Mouse (Mus musculus) midbrain, postnatal 0 days (tissue): ENCODE results near the gene Zfp131. TPM values are rescaled to one million over a fixed set of nuclear protein-coding genes. Genes with fewer than 3 reads are reported as not detected.

Experiments
- ATAC-seq: fragments of 200-750 bp; cut with Nextera tagmentation; 2 replicates; pipeline ENCODE4 v1.8.0; 2017; ENCODE audit warnings: moderate number of reproducible peaks, mild to moderate bottlenecking, moderate TSS enrichment, moderate library complexity; ENCODE audit not compliant: low FRiP score
- DNase-seq: peaks from one replicate; pipeline ENCODE4 v3.0.0-alpha.2; 2015; ENCODE audit warnings: low spot score
- H3K27ac ChIP-seq: fragments of 300-500 bp; sonication (generic); 2 replicates; pipeline ENCODE4 v1.5.1; 2014; ENCODE audit warnings: low read depth, mild to moderate bottlenecking, low read length, mixed read lengths
- H3K27me3 ChIP-seq: fragments of 300-500 bp; sonication (generic); 2 replicates; pipeline ENCODE4 v1.6.1; 2014; ENCODE audit warnings: low read length, control low read depth, mixed read lengths; ENCODE audit not compliant: insufficient read depth
- H3K36me3 ChIP-seq: fragments of 300-500 bp; sonication (generic); 2 replicates; pipeline ENCODE4 v1.6.1; 2014; ENCODE audit warnings: low read length, control low read depth, mixed read lengths; ENCODE audit not compliant: insufficient read depth
- H3K4me1 ChIP-seq: fragments of 300-500 bp; sonication (generic); 2 replicates; pipeline ENCODE4 v1.6.1; 2014; ENCODE audit warnings: mild to moderate bottlenecking, control low read depth, antibody characterized with exemption, low read length, mixed read lengths; ENCODE audit not compliant: insufficient read depth
- H3K4me2 ChIP-seq: fragments of 300-500 bp; sonication (generic); 2 replicates; pipeline ENCODE4 v1.6.1; 2014; ENCODE audit warnings: low read depth, mild to moderate bottlenecking, low read length, mixed read lengths; ENCODE audit not compliant: poor library complexity, severe bottlenecking
- H3K4me3 ChIP-seq: fragments of 300-500 bp; sonication (generic); 2 replicates; pipeline ENCODE4 v1.5.1; 2014; ENCODE audit warnings: low read depth, mild to moderate bottlenecking, low read length, moderate library complexity
- H3K9ac ChIP-seq: fragments of 300-500 bp; sonication (generic); replicated peaks from 2 replicates; pipeline ENCODE4 v1.6.1; 2014; ENCODE audit warnings: mild to moderate bottlenecking, low read length, moderate library complexity, mixed read lengths; ENCODE audit not compliant: poor library complexity, severe bottlenecking
- H3K9me3 ChIP-seq: fragments of 300-500 bp; sonication (generic); 2 replicates; pipeline ENCODE4 v1.6.1; 2016; ENCODE audit warnings: low read length, control low read depth
- CTCF ChIP-seq: IDR thresholded peaks from 2 replicates; pipeline ENCODE4 v1.5.1; 2016; ENCODE audit warnings: antibody characterized with exemption, mild to moderate bottlenecking
- WGBS: fragments of 180-500 bp; shearing (Covaris S2); extraction: QIAGEN DNeasy Blood & Tissue Kit; methylation state at CpG from one replicate; pipeline ENCODE4 v1.1.7; 2014; 5-methylcytosine and 5-hydroxymethylcytosine counted together
- polyA plus RNA-seq: library from polyadenylated mRNA; unstranded; fragments of >200 nt; fragmentation: Nextera tagmentation; extraction: Ambion mirVana; gene quantifications from 2 replicates; pipeline ENCODE4 v1.2.1, GENCODE M21; 2015
- total RNA-seq: library from RNA; depleted of rRNA; stranded (reverse); fragments of >200 nt; gene quantifications from 2 replicates; pipeline ENCODE4 v1.2.3, GENCODE M21; 2014; rRNA removed

The Zfp131 gene
- total and polyA plus RNA-seq, 2 experiments from 2014 or later: 25.9 to 26.4 TPM

- TF ChIP-seq CTCF: no peak
- no peaks in the 10 kb centered on the region for H3K36me3 ChIP-seq
- no peak overlapping the region for H3K27ac ChIP-seq
- H3K4me3 ChIP-seq: no peak overlapping the region
- no peaks in the 10 kb centered on the region for H3K4me1 ChIP-seq
- no peak for ATAC-seq
- H3K9me3 ChIP-seq: no peaks in the 10 kb centered on the region
- peak; percentile 10 for DNase-seq
- 57% methylated on average over 26 of the region's 26 CpGs for WGBS
- H3K27me3 ChIP-seq: no peaks in the 10 kb centered on the region
- no peak overlapping the region for H3K4me2 ChIP-seq
- H3K9ac ChIP-seq: no peak overlapping the region
These were observed 62.9 kb downstream of the Zfp131 start for GRCm38 (mm10) chr13:119727608-119728387.

GRCm38 (mm10) chr13:119724541-119724940 is 66.1 kb downstream of the Zfp131 start:
- no peaks in the 10 kb centered on the region for H3K27me3 ChIP-seq
- peak; percentile 37 for TF ChIP-seq CTCF
- H3K9ac ChIP-seq: no peak overlapping the region
- no peaks in the 10 kb centered on the region for H3K4me1 ChIP-seq
- DNase-seq (peak; percentile 15), ATAC-seq (no peak)
- H3K4me3 ChIP-seq: no peak overlapping the region
- 89% methylated on average over 7 of the region's 7 CpGs for WGBS
- H3K9me3 ChIP-seq: no peaks in the 10 kb centered on the region
- no peak overlapping the region for H3K4me2 ChIP-seq
- H3K27ac ChIP-seq: no peak overlapping the region
- H3K36me3 ChIP-seq: no peaks in the 10 kb centered on the region

- no peak overlapping the region for H3K27ac ChIP-seq
- WGBS: 86% methylated on average over 5 of the region's 5 CpGs
These were observed 67.3 kb downstream of the Zfp131 start for GRCm38 (mm10) chr13:119723368-119723767.

GRCm38 (mm10) chr13:119722447-119722846 is 68.2 kb downstream of the Zfp131 start:
- no peaks in the 10 kb centered on the region for H3K36me3 ChIP-seq
- no peaks in the 10 kb centered on the region for H3K4me1 ChIP-seq
- H3K27ac ChIP-seq: no peak overlapping the region
- no peak overlapping the region for H3K4me2 ChIP-seq
- no peak overlapping the region for H3K4me3 ChIP-seq
- no peaks in the 10 kb centered on the region for H3K27me3 ChIP-seq
- no peak for ATAC-seq
- no peak overlapping the region for H3K9ac ChIP-seq
- no peaks in the 10 kb centered on the region for H3K9me3 ChIP-seq
- no peak for TF ChIP-seq CTCF
- DNase-seq: no peak
- 93% methylated on average over 3 of the region's 3 CpGs for WGBS

More at GRCm38 (mm10) chr13:119723368-119723767, 67.3 kb downstream of the Zfp131 start:
- no peaks in the 10 kb centered on the region for H3K4me1 ChIP-seq
- H3K4me3 ChIP-seq: no peak overlapping the region
- no peak for TF ChIP-seq CTCF
- no peaks in the 10 kb centered on the region for H3K27me3 ChIP-seq
- no peaks in the 10 kb centered on the region for H3K36me3 ChIP-seq
- DNase-seq: no peak
- no peak overlapping the region for H3K9ac ChIP-seq
- no peak for ATAC-seq
- H3K9me3 ChIP-seq: no peaks in the 10 kb centered on the region
- no peak overlapping the region for H3K4me2 ChIP-seq

GRCm38 (mm10) chr13:119716105-119716504 is 74.6 kb downstream of the Zfp131 start:
- 82% methylated on average over 2 of the region's 2 CpGs for WGBS
- no peak overlapping the region for H3K4me2 ChIP-seq
- H3K27ac ChIP-seq: no peak overlapping the region
- no peak for ATAC-seq
- H3K9me3 ChIP-seq: no peaks in the 10 kb centered on the region
- H3K36me3 ChIP-seq: peaks cover 14% of the 10 kb centered on the region
- no peaks in the 10 kb centered on the region for H3K4me1 ChIP-seq
- no peaks in the 10 kb centered on the region for H3K27me3 ChIP-seq
- TF ChIP-seq CTCF: no peak
- no peak overlapping the region for H3K4me3 ChIP-seq
- DNase-seq: no peak
- no peak overlapping the region for H3K9ac ChIP-seq

Other genes with a start within 250 kb of the Zfp131 start
- 2.9 and 3.4 TPM in 2 replicates for gene Ccl28, start 167.1 kb downstream of the Zfp131 start, total RNA-seq
- 0.34 and 0.41 TPM in 2 replicates for gene Ccl28, start 167.1 kb downstream of the Zfp131 start, polyA plus RNA-seq
- 291 and 374 TPM in 2 replicates for gene Hmgcs1, start 100.5 kb downstream of the Zfp131 start, total RNA-seq
- 416 and 428 TPM in 2 replicates for gene Hmgcs1, start 100.5 kb downstream of the Zfp131 start, polyA plus RNA-seq
- 9.5 and 10.3 TPM in 2 replicates for gene Nim1k, start 35.0 kb downstream of the Zfp131 start, total RNA-seq
- gene Nim1k, start 35.0 kb downstream of the Zfp131 start, polyA plus RNA-seq: 8.6 and 8.7 TPM in 2 replicates
- not detected in 2 replicates for gene AF067063, start 39.3 kb upstream of the Zfp131 start, total RNA-seq
- not detected in 2 replicates for gene AF067063, start 39.3 kb upstream of the Zfp131 start, polyA plus RNA-seq
- not detected in 2 replicates for gene D13Ertd608e, start 45.1 kb upstream of the Zfp131 start, total RNA-seq
- not detected in 2 replicates for gene D13Ertd608e, start 45.1 kb upstream of the Zfp131 start, polyA plus RNA-seq
- gene Tcstv1, start 103.9 kb upstream of the Zfp131 start, total RNA-seq: not detected in 2 replicates
- not detected in 2 replicates for gene Tcstv1, start 103.9 kb upstream of the Zfp131 start, polyA plus RNA-seq
- not detected in 2 replicates for gene Gm21761, start 138.4 kb upstream of the Zfp131 start, total RNA-seq
- gene Gm21761, start 138.4 kb upstream of the Zfp131 start, polyA plus RNA-seq: not detected in 2 replicates
- gene B020031M17Rik, start 159.9 kb upstream of the Zfp131 start, total RNA-seq: not detected in 2 replicates
- not detected in 2 replicates for gene B020031M17Rik, start 159.9 kb upstream of the Zfp131 start, polyA plus RNA-seq
- gene Gm36079, start 236.1 kb upstream of the Zfp131 start, total RNA-seq: not detected in 2 replicates
- gene Gm36079, start 236.1 kb upstream of the Zfp131 start, polyA plus RNA-seq: not detected in 2 replicates